Mouse (Mus musculus) cerebellum, adult 9-10 months (tissue): ENCODE results near the gene Mrpl9.

Experiments used
- DNase-seq: peaks from one replicate; pipeline ENCODE4 v3.0.0; 2022

Mrpl9 gene

DNA sequence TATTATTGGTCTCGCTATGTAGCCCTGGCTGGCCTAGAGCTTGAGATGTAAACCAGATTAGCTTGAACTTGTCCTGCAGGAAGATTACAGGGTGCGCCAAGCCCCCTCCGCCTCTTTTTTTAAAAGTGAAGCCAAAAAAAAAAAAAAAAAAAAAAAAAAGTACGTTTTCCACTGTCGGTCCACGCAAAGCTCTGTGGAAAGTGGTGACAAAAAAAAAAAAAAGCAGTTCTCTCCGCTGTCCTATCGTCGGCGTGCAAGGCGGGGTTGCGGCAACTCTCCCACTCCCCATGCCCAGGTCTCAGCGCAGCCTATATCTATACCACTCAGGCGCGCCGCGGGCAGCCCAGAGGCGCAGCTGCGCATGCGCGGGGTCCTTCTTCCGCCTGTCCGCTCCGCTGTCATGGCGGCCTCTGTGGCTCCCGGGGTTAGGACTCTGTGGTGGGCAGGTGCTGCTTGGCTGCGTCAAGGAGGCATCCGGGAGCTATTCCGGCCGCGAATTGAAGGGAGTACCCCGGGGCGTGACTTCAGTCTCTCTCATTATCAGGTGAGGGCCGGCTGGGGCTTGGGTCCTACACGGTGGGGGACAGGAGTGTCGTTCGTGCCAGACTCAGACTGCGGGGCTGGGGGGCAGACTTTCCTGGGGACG is at the start of gene Mrpl9:
Gene Mrpl9 (plus strand): TSS at position 368 of the 646 bp plus-strand sequence.
- peak; percentile 93 for DNase-seq

DNA sequence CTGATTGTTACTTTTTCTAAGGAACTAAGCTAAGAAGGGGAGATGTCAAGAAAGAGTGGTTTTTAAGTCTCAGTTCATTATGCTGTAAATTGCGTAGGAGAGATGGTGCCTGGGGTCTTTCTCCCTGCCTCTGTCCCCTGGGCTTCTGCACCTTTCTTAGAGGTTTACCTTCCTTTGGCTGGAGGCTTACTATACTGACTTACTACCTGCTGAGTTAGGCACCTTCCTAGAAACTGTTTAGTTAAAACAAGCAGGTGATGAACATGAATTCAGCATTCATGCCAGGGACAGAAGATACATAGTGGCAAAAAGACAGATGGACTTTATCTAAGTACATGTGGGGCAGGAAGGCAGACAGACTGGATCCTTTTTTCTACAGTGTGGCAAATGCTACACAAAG is 46.8 kb upstream of the Mrpl9 start:
- DNase-seq, result no peak

DNA sequence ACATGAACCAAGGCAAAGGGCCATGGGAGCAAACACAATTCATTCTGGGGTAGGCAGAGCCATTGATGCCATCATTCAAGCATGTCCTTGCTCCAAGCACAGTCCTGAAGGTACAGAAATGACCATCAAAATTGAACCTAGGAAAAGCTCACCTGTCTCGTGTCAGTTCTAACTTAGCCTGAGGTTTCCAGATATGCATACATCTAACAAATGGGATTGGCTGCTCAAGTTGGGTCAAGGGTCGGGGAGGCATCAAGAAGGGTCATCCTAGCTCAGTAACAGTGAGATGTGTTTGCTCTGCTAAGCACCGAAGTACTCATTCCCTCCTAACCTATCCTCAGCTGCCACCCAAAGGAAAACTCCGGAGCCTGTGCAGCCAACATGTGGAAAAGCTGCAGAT is 46.3 kb upstream of the Mrpl9 start:
- DNase-seq, result no peak

DNA sequence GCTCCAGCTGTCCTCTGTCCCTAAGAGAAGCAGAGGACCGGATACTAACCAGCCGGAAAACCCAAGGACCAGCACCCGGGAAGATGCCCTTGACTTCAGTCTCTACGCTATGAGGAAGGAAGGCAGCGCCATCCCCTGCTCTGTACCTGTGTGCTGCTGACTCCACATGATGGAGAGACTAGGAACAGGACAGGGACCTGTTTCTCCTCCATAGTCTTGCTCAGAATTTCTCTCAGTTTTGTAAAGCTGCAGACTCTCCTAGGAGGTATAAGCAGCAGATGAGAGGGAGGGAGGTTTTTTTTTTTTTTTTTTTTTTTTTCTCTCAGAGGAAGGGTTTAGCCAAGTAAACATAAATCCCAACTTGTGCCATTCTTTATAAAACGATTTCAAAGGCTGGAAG is 44.9 kb upstream of the Mrpl9 start, which contains the start of gene Lingo4:
Gene Lingo4 (plus strand): TSS at position 301 of the 400 bp plus-strand sequence.
- DNase-seq, result no peak

DNA sequence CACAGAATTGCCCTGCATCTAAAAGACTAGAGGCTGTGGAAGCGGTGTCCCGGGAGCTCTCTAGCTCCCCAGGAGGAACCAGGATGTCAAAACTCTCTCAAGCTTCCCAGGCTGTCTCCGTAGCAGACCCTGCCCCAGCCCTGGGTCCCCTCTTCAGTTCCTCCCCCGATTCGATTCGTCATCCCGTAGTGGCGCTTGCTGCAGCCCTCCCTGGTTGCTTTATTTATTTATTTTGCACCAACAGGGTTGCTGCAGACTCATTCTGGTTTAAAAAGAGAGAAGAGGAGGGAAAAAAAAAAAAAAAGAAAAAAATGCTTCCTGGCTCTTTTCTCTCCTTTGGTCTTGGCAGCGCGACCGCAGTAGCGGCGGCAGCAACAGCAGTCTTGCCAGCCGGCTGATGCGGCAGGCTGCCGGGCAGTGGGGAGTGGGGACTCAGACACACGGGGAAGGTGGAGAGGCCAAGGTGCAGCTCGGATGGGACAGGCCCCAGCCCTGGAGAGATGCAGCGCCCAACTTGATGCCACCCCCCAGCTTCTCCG is 44.1 kb upstream of the Mrpl9 start:
- peak; percentile 40 for DNase-seq

DNA sequence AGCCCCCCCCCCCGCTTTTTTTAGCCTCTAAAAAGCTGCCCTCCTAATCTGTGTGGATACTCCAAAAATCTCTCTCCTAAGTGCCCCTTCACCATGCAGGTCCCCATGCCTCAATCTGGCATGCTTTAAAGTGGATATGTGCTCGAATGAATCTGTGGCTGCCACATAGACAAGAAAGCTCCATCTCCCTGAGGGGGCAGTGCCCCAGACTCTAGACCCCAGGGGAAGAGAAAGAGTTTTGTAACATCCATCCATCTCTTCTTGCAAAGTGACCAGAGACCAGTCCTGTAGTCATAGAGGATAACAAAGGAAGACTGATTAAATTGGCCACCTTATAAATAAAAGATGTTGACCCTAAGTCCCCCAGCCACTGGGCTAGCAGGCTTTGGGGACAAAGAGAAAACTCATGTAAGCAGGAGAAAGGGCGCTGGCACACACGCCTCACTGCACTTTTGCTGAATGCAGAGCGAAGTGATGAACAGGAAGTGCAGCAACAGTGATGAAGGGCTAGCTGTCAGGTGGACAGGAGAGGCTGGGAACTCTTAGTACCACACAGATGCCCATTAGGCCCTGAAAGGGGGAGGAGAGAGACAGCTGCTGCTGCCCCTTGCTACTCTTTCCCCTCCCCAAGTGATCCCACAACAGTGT is 43.3 kb upstream of the Mrpl9 start:
- DNase-seq, result no peak

DNA sequence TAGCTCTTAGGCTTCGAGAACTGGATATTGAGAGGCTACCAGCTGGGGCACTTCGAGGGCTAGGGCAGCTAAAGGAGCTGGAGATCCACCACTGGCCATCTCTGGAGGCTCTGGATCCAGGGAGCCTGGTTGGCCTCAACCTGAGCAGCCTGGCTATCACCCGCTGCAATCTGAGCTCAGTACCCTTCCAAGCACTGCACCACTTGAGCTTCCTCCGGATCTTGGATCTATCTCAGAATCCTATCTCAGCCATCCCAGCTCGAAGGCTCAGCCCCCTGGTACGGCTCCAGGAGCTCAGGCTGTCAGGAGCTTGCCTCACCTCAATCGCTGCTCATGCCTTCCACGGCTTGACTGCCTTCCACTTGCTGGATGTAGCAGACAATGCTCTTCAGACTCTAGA is 40.7 kb upstream of the Mrpl9 start:
- no peak for DNase-seq

DNA sequence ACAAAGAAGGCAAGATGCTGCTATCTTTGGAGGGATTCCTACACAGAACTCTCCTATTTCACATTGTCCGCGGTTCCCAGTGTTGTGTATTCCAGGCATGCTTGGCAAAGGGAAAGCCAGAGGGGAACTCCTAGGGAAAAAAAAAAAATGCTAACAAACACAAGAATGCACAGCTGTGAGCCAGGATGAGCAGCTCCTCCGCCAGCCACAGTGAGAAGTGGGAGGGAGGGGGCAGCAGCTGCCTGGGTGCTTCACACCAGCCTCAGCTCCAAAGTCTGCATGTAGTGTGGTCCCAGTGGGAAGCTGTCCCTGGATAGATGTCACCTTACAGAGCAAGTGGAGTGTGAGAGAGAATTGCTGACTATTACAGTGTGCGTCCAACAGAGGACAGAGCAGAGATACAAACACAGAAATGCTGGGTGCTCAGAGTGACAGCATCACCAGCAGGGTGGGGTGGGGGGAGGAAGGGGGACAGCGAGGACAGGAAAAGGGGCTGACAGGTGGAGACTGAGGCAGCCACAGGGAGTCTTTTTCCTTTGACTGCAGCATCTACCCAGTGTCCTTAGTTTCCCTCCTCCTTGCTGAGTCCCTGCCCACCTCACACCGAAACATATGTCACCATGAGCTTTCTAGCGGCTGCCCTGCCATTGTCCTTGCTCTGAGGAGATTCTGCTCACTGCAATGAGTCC is 38.6 kb upstream of the Mrpl9 start:
- no peak for DNase-seq

DNA sequence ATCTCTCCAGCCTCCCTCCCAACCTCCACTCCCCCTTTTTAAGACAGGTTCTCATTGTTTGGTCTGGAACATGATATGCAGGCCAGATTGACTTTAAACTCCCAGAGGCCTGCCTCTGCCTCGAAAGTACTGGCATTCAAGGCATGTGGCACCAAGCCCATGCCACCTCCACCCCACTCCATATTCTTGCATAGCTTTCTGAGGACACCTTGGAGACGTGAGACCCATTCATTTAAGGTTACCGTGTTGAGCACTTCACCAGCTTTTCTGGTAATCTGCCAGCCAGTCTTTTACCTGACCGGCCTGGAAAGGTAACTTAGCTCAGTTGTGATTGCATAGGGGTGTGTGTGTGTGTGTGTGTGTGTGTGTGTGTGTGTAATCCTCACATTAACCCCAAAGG is 37.6 kb upstream of the Mrpl9 start:
- DNase-seq, result no peak

DNA sequence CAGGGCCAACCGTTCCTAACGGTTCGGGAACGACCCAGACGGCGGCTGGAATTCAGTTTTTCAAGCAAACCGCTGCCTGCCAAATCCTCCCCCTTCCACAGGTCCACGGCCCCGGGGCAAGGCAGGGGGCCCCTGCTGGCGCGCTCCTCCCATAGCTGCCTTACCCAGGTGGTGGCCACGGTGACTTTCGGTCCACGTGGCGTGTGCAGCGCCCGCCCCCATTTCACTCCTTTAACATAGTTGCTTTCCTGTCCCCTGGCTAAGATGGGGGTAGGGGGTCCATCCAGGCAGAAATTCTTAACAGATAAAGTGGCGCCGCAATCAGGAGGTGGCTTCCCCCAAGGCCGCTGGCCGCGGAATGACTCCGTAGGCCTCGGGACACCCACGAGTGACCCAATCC is 30.6 kb upstream of the Mrpl9 start:
- no peak for DNase-seq

DNA sequence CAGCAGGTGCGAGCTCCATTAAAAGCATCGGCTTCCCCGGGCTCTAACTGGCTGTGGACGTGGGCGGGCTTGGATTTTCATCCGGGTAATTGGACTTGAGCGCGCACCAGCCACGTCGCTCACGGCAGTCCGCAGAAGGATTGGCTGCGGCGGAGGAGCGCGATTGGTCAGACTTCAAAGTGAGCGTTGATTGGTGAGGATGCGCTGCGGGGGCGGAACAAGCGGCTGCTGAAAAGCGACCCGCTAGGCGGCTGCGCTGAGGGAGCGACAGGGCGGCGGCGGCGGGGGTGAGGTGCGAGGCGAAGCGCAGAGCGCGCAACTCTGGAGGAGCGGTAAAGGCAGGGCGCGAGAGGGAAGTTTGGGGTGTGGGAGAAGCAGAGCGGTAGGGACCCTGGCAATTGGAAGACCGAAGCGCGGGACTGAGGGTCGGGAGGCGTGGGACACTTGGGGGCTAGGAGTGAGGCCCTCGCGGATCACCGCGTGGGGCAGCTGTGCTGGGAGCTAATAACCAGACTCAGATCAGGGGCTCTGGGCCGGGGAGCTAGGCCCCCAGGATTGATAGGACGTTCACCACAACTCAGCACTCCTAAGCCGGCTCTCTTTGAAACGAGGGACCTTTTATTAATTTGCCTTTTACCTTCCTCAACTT is 30.0 kb upstream of the Mrpl9 start, which contains the start of gene Tdrkh:
Gene Tdrkh (plus strand): TSS at position 243 of the 649 bp plus-strand sequence.
- DNase-seq, result peak; percentile 97

DNA sequence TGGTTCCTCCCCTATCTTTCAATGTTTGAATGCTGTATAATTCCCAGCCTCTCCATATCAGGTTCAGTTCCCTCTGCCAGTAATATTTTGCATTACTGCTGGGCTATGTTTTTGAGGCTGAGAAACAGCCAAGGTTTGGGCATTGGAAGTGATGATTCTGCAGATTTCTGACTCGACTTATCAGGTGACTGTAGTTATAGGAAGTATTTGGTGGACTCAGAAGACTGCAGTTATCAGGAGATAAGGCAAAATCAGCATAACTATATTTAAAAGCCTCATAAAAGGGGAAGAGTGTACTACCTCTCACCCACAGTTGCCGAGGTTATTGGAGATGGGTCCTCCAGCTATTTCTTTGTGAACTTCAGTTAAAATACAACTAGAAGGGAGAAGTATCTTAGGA is 12.1 kb upstream of the Mrpl9 start:
- no peak for DNase-seq

DNA sequence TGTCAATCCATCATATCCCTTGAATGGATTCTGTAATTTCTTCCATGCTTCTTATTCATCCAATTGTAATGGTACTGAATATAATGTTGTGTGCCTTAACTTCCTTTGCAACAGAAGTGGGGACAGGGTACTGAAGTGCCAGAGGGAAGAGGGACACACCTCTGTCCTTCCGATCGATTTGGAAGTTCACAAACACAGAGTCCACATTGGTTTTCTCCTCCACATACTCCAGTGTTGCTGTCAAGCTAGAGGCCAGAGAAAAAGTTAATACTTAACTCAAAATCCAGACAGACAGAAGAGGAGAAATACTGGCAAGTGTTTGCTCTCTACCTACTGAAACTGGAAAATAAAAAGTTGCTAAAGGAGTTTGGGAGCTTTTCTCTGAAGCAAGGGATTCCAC is 8.8 kb upstream of the Mrpl9 start:
- no peak for DNase-seq

DNA sequence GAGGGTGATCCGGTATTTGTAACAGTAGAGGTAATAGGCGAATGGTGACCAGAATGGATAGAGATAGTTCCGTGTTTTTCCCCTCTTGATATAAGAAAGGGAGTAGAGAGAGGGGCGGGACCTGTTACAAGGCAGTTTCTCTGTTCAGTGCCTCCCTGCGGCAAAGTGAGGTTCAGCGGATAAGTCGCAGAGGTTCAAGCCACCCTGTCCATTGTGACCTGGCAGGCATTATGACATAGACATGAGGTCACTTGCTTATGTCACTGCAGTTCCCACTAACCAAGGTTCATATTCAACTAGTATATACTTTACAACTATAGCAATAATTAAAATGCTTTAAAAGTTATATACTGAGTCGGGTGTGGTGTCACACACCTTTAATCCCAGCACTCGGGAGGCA is 6.7 kb upstream of the Mrpl9 start:
- no peak for DNase-seq

DNA sequence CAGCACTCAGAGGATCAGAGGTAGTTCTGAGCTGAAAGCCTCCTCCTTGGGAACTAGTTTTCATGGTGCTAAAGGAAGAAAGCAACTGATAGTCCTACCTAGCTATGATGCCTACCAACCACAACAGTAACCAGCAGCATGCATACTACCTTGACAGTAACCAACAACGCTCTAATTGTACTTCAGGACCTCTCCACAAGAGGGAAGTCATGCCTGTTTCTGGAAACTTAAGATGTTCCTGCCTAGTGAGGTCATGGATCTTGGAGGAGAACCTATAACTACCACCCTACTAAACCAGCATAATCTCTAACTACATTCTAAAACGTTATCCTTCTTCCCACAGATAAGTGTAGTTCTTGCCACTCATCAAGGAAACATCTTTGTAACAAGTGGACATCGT is 1.9 kb upstream of the Mrpl9 start:
- no peak for DNase-seq

DNA sequence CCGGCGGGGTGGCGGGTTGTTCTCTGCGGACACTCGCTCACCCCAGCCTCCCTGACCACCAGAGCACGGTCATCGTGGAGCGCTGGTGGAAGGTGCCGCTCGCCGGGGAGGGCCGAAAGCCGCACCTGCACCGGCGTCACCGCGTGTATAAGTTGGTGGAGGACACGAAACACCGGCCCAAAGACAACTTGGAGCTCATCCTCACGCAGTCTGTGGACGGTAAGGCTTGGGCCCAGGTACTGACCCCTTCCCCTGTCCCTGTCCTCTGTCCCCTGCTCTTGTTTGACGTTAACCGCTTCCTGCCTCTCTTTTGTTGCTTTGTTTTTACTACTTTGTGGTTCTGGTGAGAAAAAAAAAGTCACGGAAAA is 463 bp downstream of the Mrpl9 start, which contains the start of gene Oaz3:
Gene Oaz3 (minus strand): TSS at position 319 of the 368 bp plus-strand sequence.
- DNase-seq, result no peak

DNA sequence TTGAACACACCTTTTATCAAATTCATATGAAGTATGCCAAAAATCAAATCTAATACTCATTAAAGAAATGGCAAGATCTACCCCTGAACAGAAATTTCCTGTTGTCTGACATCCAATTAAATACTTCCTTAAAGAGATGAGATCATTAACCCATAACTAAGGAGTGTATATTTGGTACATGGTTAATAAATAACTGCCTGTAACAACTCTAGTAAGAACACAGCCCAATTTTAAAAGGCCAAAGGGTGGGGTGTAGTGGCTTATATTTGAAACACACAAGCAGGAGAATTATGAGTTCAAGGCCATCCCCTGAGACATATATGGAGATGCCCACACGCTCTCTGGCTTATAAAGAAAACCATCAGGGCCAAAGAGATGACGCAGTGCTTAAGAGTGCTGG is 6.3 kb downstream of the Mrpl9 start:
- DNase-seq, result no peak

DNA sequence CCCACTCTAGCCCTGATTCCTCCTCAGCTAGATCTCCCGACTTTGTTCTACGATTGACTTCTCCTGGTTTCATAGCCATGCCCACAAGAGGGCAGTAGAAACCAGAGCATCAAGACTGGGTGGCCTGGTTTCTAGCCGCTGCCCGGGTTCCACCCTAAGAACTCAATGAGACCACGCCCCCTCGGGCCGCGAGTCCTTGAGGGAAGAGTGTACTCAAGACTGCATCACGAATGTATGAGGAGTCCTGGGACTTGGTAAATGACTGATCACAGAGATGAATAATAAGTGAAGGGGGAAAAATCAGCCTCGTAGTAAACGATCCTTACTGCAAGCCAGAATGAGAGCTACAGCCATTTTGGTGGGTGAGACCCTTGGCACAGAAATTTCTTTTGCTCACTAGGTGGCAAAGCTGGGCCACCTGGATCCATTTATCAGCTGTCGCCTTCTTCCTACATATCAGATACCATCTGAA is 13.4 kb downstream of the Mrpl9 start:
- peak; percentile 87 for DNase-seq

DNA sequence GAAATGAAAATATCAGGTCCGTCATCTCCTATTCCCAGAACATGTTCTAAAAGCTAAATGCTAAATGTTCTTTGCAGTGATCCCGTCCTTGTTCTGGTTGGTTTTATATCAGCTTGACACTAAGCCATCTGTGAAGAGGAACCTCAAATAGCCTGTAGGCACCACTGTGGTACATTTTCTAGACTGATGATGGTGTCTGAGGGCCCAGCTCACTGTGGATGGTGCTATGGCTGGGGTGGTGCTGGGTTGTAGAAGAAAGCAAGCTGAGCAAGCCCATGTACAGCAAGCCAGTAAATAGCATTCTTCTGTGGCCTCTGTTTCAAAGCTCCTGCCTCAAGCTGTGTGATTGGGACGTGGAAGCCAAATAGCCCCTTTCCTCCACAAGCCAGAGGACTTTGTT is 13.9 kb downstream of the Mrpl9 start:
- DNase-seq, result no peak

DNA sequence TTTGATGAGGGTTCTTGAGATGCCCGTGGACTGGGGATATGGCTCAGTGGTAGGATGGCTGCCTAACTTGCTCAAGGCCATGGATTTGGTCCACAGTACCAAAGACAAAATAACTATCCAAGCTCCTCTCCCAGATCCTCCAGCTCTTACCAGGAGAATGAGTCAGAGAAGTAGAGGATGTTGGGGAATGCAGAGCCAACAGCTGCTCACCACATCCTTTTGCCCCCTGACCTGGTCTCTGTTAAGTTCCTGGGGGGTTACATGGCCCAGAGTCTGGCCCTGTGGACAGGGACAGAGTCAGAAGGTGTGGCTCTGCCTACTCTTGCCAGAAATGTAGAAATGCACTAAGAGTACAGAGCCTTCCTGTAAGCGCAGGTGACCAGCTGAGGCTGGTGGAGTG is 16.7 kb downstream of the Mrpl9 start:
- no peak for DNase-seq

DNA sequence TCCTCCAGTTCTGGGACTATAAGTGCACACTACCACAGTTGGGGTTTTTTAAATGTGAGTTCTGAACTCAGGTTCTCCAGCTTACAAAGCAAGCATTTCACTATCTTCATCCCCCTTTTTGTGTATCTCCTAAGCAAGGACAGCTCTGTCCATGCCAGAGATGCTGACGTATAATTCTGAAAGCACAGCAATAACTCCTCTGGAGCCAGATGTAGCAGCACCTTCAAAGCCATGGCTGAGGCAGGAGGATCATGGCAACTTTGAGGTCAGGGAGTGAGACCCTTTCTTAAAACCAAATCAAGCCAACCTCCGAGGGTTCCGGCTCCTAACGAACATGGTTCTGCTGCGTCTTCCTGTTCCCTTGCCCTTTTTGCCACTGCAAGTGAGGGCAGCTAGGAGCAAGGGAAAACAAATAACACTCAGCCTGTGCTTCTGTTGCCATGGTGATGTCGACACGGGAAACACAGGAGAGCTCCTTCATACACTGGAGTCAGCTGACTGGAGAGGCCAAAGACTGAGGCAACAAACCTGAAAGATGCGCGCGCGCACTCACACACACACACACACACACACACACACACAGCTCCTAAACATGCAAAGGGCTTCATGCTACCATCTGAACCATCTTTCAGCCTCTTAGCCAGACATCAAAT is 20.9 kb downstream of the Mrpl9 start:
- no peak for DNase-seq

DNA sequence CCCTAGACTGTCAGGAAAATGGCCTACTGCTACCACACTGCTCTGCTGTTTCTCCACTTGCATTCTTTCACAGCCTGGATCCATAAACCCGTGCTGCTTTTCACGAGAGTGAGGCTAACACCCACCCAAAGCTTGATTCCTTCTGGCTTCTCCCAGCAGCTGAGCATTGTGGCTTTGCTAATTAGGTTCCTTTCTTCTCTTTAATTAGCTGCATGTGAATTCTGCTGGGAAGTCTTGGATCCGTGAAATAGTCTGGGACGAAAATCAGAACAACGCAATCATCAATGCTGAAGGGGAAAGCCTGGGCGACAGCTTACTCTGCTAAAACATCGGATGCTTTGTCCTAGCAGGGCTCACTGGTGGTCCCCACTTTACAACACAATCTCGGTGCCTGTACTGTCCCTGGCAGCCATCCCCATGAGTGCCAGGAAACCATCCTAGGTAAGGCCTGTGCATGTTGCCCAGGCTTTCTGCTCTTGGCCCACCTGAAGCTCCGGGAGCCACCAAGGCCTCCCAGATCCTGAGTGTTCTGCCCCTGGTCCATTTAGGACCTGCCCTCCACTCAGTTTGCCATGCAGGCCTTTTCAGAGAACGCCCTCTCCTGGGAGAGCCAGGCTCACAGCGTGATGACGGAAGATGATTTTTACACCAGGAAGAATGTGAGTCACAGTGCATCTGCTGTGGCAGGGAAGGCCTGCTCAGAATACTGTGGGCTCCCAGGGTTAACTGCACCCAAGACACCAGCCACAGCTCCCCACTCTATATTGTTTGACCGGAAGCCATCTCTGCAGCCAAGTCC is 22.7 kb downstream of the Mrpl9 start:
- DNase-seq, result no peak
